Mouse (Mus musculus) urinary bladder, postnatal 14 days (tissue): ENCODE results near the gene Rdh5.

Experiments used
- DNase-seq: peaks from one replicate; pipeline ENCODE4 v3.0.0; 2021; ENCODE audit warnings: low spot score

Gene Rdh5

DNA sequence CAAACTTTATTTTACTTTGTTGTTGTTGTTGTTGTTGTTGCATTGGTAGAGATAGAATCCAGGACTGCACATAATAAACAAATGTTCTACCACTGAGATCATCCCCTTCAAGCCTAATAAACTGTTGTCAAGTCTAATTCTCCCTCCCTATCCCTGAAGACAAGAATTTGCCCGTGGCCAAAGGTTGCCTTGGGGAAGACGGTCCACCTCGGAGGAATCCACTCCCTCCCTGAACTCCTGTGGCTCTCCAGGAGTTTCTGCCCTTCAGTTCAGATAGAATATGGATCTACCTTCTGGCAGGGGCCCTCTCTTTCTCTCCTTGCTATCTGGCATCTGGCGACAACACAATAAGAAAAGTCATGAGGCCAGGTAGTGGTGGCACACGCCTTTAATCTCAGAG, 17.9 kb downstream of the Rdh5 start:
- no peak for DNase-seq

DNA sequence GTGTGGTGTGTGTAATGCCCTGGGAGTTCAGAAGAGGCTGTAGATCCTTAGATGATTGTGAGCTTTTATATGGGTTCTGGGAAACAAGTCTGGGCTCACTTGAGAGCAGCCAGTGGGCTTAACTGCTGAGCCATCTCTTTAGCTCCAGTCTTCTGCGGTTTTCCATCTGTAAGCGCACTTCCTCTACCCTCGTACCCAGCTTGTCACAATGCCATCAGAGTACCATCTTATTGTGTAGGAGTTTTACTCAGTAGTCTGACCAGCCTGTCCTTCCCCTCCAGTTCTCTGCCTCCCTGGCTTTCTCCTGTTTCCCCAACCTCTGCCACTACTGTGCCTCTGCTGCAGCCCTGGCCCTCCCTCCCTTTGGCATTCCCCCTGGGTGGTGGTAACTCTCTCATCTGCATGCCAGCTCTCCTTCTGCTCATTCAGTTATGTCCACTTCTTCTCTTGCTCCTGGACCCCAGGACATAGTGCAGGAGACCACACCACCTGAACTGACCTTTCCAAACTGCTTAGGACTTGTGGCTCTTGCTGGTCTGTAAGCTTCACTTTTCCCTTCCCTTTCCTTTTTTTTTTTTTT, 20.2 kb downstream of the Rdh5 start:
- DNase-seq, result no peak

DNA sequence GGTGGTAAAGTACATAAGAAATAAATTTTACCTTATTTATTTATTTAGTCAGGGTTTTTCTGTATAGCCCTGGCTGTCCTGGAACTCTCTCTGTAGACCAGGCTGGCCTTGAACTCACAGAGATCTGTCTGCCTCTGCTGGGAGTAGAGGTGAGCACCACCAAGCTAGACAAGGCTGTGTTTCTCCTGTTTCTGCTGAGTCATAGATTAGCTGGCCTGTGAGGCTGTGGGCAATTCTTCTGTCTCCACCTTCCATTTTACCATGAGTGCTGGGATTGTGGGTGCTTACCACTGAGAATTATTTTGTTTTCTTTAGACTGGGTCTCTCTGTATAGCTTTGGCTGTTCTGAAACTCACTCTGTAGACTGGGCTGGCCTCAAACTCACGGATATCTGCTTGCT, 21.3 kb downstream of the Rdh5 start:
- DNase-seq, result no peak

DNA sequence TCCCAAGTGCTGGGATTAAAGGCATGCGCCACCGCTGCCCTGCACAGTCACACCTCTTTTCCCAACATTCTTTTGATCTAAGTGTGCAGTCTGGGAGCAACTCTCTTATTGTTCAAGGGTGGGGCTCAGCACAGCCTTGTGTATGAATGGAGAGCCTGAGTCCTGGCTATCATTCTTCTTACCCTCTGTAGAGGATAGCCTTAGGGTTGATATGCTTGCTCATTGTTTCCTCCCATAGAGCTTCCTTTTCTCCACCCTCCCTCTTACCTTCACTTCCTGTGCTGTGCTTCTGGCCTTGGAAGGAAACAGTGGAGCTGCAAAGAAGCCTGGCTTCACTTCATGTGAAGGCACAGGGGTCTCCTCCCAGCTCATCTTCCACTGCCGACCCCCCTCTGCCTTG, 22.0 kb downstream of the Rdh5 start, which contains the start of gene Cd63:
Gene Cd63 (plus strand): TSS at position 292 of the 400 bp plus-strand sequence.
- no peak for DNase-seq

DNA sequence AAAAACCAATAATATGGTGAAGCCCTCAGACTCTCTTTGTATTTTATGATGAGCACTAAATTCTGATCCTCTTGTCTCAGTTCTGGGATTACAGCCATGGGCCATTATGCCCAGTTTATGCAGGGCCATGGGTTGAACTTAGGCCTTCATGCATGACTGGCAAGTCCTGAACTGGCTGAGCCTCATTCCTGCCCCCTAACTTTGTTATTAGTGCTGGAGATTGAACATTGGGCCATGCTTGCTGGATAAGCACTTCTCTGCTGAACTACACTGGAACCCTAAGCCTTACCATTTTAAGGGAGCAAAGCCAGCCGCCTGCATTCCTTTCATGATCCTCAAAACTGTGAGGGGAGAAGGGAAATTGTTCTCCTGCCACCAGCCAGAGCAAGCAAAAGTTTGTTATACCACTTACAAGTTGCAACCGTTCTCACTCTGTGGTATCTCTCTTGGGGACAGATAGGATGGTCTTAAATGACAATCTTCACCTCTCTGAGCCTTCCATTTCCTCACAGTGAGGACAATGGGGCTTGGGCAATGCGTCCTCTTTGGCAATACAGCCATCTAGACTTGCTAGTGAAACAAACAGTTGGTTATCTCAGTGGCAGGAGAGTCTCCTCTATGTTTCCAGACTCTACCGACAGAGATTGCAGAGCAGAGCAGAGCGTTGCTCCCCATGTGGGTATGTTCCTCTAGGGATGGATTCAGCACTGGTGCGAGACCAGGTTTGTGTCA, 22.8 kb downstream of the Rdh5 start:
- DNase-seq, result no peak

DNA sequence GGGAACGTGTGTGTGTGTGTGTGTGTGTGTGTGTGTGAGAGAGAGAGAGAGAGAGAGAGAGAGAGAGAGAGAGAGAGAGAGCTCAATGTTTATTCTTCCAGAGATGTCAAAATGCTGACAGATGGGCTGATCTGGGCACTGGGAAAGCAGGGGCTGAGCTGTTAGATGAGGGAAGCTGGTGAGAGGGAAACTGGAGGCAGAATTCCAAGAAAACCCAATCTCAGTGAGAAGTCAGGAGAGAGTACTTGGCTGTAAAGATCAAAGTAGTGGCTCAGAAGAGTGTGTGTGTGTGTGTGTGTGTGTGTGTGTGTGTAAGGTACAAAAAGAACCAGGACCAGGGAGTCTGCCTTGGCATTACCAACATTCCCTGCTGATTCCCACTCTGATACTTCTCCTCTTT, 25.2 kb downstream of the Rdh5 start:
- no peak for DNase-seq

DNA sequence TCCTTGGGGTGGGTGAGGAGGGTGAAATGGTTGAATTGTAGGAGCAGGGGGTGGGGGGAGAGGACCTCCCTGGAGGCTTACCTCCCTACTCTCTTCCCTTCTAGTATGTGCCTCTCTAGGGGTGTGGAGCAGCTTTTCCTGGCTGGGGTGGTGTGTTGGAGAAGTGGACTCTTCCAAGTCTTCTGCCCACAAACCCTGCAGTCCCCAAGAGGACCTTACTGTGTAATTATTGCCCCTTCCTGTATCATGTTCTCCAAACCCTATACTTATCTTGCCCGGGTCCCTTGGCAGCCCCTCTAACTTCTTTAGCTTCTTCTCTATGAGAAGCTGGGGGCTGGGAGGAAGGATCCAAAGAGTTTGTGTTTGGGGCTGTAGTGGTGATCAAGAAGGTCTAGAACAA, 25.9 kb downstream of the Rdh5 start:
- DNase-seq, result no peak

DNA sequence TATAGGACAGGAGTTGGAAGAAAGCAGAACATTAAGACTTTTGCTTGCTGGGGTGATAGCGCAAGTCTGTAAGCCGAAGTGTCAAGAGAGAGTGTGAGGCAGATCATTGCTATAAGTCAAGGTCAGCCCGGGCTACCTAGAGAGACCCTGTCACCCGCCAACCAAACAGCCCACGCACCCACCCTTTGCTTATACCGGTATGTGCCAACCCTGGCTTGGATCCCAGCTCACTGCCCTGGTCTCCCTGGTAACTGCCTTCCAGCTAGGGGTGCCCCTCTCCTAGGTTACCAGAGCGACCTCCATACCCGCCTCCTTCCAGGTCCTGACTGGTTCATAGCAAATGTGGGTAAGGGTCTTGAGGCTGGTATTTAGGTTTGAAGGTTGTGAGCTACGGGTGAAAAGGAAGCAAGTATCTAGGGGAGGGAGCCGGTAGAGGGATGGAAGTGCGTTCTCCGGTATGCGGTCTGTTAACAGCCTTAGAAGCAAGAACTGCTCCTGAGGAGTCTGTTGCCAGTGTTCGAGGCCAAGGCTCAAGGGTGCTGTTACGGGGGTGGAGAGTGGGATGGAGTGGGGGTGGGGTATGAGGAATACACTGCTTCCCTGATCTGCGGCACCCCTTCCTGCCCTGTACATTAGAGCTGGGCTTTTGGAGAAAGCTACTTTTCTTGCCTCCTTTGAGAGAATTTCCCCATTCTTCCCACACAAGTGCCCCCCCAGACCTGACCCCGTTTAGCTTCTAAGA, 26.6 kb downstream of the Rdh5 start:
- no peak for DNase-seq

DNA sequence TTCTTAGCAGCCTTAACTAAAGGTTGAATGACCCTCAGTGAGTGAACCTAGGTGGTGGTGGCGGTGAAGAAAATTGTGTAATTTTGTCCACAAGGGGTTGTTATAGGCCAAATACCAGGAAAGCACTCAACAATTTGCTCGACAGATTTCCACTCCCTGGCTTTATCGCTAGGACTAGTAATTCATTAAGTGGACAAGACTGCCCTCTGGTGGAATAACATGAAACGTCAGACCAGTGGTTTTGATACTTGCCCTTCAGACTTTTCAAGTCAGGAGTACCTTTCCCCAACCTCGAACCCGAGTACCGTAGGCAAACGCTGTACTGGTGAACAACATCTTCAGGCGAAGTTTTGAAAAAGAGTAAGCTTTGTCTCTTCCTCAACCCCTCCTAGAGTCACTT, 27.3 kb downstream of the Rdh5 start:
- DNase-seq, result peak; percentile 79

DNA sequence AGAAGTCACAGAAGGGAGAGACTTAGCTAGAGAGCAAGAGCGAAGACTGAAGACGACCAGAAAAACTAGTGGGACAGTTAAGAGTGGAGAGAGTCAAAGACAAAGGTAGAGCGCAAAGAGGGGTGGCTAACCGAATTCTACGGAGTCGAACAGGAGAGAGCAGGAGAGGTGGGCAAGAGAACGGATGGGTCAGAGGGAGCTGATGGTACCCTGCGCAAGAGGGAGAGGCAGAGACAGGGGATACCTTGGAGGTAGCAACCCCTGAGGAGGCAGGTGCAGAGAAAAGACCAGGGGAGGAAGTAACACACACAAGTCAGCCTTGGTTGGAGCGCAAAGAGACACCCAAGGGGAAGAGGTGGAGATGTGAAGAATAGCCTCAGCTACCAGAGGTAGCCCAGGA, 30.4 kb downstream of the Rdh5 start:
- no peak for DNase-seq

DNA sequence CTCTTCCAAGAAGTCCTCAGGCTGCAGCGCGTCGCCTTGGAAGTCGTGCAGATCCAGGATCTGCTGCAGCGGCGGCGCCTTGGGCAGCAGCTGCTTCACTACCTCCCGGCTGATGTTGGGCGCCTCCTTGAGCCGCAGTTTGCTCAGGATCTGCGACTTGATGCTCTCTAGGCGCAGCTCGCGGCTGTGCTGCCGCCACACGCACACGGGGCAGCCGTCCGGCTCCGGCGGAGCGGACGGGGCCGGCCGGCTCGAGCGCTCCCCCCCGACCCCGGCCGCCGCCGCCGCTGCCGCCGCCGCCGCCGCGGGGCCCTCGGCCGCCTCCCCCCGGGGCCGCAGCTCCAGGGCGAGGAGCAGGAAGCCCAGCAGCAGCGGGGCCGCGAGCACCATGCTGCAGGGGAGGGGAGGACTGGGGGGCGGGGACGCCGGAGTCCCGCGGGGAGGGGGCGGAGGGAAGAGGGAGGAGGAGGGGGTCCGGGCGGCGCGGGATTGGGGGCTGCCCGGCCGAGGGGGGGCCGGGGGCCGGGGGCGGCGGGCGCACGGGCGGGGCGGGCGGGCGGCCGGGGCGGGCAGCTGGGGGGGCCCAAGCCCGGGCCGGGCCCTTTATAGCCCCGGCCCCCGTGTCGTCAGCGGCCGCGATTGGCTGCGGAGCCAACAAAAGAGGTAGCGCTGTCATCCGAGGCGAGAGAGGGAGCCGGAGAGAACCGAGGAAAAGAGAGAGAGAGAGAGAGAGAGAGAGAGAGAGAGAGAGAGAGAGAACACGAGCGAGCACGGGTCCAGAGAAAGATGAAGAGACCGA, 31.2 kb downstream of the Rdh5 start, which contains the start of gene Gdf11:
Gene Gdf11 (minus strand): TSS at position 423 of the 799 bp plus-strand sequence.
- peak; percentile 43 for DNase-seq

DNA sequence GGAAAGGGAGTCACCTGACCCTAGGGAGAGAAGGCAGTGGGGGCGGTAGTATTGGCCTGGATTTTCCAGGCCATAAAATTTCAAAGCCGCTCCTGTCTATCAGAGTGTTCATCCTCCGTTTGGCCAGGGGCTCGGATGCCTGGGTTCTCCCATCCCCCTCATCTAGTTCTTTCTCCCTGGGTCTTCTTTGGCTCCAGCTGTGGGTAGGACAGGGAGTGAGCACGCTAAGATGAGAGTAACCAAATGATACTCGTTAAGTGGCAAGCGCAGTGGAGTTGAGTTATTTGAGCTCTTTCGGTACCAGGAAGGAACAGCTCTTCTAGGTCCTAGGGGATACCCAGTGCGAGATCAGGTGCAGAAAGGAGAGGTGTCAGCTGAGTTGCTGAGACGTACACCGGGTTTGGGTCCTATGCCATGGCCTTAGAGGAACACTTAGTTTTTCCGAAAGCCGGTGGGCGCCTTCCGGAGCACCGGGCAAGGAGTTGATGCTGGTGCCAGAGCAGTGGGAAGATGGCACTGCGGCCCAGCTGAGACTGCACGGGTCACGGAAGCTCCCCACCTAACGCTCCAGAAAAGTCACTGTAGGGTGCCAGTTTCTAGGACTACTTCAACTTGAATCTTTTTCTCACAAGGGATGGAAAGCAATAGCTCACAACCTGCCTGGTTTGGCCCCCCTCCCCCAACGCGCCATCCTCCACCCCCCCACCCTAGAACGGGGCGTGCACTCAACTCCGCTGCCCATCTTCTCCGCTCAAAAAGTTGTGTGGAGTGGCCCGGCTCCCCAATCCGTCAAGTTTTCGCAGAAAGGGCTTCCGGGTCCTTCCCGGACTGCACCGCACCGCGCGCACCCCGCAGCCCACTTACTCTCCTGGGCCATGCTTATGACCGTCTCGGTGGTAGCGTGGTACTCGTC, 32.0 kb downstream of the Rdh5 start:
- DNase-seq, result no peak

DNA sequence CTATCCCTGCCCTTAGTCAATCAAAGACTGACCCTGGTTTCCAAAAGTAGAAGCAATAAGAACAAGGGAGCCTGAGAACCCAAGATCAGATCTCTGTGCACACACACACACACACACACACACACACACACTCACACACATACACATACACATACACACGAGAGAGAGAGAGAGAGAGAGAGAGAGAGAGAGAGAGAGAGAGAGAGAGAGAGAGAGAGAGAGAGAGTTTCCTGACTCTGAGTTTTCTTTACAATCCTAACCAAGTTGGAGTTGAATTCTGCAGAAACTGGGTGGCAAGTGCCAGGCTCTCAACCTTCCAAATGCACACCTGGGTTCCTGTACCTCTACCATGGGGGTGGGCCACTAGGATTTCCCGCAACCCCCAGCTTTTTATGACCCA, 32.8 kb downstream of the Rdh5 start:
- DNase-seq, result no peak

DNA sequence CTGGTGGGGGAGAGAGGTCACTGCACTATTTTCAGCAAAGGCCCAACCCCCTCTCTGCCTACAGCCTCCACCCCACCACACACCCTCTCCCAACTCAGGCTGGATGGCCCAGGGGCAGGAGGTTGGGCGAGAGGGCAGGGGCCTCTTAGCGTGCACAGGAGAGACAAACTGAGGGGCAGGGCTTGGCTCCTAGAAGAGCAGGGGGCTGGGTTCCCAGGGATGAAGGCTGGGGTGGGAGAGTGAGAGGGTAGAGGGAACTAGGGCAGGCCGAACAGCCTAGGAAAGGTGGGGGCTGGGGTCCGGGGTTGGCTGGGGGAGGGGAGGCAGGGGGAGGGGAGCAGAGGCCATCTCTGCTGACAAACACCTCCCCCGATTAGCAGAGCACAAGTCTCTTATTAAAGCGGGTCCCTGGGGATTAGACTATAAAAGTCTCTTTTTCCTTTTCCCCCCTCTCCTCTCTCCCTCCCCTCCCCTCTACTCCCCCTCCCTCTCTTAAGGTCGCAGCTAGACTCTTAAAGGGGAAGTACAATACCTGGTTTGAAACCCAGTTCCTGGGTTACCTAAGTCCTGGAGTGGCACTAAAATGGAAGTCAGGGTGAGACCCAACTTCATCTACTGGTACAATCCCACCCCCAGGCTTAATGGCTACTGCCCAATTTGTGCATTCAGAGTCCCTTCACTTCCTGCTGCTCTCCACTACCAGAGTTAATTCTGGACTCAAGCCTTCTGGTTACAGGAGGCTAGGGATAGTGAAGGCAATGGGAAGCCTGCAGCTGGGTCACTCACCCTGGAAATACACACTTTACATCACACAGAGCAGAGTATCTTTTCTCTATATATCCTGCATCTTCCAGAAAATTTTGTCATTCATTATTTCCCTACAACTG, 33.5 kb downstream of the Rdh5 start:
- no peak for DNase-seq

DNA sequence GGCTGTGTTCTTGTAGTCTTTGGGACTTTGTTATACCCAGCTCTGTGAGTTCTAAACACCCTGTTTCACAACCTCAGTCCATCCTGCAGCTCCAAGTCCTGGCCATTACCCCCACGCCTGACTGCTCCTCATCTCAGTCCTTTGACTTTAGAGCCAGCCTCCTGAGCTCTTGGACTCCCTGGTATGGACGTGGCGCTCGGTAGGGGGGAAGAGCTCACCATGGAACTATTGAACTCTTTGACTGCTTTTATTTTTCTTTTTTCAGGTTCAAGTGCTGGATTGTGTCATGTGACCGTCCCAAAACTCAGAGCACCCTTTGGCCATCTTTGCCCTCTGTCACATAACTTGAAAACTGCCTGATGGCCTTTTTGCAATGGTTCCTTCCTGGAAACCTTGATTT, 40.6 kb downstream of the Rdh5 start:
- no peak for DNase-seq

DNA sequence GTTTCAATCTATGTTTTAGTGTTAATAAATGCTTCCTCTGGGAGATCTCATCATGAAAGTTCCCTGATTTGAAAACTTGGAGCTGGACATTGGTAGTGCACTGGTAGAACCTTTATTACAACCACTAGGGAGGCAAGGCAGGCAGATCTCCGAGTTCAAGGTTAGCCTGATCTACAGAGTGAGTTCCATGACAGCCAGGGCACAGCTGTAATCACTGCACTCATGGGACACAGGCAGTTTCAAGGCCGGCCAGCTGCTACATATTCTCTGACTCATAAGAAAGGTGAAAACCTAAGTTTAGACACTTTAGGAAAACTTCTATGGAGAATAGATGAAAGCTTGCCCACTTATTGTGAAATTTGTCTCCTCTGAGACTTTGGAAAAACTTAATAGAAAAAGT, 43.9 kb downstream of the Rdh5 start:
- no peak for DNase-seq

DNA sequence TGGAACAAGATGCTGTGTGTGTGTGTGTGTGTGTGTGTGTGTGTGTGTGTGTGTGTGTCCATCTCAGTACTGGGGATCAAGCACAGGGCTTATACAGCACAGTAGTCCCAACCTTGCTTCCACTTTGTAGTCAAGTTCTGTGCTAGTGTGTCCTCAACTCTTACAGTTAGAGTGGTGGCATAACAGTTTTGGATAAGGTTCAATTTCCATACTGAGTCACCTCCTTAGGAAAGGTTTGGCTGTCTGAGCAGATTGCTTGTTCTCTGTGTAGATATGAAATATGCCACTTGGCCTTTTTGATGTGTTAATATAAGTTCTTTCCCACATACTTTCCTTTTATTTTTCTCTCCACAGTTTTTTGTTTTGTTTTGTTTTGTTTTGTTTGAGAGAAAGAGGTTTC, 44.4 kb downstream of the Rdh5 start:
- DNase-seq, result no peak

DNA sequence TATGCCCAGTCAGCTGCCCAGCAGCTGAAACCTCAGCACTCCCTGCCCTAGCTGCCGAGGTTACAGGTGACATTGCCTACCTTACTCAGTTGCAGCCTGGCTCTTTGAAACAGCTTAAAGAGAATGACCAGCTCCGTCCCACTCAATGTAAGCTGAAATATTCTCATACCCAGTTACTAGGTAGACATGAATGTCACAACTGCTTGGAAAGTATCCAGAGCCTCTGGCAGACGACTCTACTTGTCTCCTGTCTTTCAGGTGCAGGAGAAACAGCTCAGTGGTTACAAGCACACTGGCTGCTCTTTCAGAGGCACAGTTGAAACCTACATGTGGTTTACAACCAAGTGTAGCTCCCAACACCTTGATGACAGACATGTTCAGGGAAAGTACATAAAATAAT, 52.3 kb downstream of the Rdh5 start:
- no peak for DNase-seq

DNA sequence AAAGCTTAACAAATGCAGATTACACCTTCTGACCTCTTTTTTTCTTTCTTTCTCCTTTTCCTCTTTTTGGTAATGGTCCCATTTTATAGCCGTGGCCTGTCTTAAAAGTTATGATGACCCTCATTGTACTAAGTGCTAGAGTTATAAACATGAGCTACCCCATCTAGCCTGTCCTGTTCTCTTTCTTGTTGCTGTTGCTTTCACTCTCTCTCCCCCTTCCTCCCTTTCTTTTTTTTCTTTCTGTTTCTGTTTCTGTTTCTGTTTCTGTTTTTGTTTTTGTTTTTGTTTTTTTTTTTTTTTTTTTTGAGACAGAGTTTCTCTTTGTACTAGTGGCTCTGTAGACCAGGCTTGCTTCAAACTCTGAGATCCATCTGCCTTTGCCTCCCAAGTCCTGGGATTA, 56.2 kb downstream of the Rdh5 start:
- DNase-seq, result no peak

DNA sequence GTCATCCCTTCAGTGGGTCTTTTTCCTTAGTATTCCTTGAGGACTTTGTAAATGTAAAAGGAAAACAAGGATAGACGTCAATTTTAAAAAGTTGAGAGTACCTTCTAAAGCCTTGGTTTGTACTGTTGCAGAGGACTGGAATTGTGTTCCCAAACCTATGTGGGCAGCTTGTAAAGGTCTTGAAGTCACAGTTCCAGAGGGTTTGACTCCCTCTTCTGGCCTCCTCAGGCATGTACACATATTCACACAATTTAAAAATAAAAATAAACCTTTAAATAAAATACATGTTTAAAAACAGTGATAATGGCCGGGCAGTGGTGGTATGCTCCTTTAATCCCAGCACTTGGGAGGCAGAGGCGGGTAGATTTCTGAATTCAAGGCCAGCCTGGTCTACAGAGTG, 56.6 kb downstream of the Rdh5 start:
- no peak for DNase-seq
